Mouse (Mus musculus) v-Abl transformed pro-B cells (cell line): ENCODE measurements around the gene Nfib.

Source experiments
- in situ Hi-C, 2 experiments: fragments of 400-800 bp; cut with MboI; formaldehyde crosslinking; loops; one replicate each; pipeline ENCODE4 v1.15.1; 2025; ENCODE audit not compliant: unreplicated experiment in 2 of 2

The Nfib gene

DNA sequence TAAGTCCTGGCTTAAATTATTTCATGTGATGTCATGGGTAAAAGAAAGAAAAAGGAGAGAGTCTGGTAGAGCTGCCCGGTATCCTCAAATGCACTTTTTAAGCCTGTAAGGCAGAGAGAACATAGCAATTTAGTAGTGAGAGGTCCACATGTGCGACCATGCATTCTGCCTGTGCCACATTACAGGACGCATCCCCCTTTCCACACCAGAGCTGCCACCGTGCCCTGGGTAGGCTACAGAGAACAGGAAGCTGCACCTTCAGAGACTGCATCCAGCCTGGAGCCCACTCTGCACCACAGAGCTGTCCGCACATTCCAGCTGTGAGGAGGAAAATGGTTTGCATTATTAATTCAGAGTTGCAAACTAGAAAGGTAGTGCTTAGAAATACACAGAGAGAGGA, 331.0 kb downstream of the Nfib start:
- in situ Hi-C loops: no loop called here

DNA sequence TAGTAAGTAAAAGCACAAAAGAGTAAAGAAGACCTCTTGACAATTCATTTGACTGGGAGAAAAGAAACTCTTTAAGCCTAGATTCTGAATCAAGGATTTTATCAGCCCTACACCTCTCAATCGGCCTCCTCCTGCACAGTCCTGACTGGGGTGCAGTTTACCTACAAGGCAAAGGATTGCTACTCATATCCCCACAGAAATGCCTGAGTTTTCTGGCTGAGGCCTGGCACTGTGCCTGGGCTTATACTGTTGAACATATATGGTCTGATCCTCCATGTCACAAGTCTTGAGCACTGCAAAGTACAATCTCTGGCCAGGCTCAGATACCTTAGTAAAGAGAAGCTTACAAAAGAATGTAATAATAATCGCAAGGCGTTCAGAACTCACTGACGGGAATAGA, 333.3 kb downstream of the Nfib start:
- in situ Hi-C loops: no loop called here

DNA sequence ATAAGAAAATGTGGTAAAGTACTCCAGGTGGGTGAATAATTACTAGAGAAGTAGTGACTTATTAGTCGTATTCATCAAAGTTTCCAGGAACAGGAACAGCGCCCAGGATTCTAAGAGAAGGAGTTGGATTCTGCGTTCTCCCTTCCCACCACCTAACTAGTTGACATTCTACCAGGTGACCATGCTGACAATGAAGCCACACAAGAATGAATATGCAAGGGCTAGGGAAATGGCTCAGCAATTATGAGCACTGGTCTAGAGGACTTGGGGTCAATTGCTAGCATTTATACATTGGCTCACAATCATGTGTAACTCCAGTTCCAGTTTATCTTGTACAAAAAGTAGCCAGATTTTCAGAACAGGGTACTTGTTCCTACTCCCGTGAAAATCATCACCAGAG, 334.1 kb downstream of the Nfib start:
- in situ Hi-C loops: no loop called here

DNA sequence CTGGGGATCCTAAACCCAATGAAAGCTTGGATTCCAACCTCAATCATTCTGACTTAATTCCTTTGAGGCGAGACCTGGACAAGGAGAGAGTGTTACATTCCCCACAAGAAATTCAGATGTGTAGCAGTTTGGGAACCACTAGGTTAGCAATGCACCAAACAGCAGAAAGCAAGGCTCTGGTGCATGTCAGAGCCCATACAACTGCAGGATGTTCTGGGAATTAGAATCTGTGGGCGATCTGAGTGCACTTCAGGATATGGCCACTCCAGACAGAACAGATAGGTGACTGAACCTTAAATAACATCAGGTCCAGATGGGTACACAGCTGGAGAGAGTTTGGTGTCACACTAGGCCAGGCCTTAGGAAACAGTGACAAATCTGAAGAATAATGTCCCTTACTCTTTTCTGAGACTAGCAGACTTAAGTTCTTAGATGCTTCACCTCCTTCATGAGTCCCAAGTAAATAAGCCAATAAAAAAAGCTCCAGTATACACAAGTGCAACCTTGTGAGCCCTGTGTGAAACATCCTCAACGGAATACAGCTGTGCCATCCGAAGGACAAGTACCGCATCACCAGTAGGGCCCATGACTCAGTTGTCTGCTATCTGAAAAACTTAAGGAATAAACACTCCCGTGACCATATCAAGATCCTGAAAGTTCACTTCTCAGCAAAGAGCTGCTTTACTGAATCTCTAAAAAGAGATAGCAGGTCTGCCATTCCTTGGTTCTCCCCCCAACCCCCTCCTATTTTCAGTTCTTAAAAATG, 336.4 kb downstream of the Nfib start:
- in situ Hi-C loops: no loop called here

DNA sequence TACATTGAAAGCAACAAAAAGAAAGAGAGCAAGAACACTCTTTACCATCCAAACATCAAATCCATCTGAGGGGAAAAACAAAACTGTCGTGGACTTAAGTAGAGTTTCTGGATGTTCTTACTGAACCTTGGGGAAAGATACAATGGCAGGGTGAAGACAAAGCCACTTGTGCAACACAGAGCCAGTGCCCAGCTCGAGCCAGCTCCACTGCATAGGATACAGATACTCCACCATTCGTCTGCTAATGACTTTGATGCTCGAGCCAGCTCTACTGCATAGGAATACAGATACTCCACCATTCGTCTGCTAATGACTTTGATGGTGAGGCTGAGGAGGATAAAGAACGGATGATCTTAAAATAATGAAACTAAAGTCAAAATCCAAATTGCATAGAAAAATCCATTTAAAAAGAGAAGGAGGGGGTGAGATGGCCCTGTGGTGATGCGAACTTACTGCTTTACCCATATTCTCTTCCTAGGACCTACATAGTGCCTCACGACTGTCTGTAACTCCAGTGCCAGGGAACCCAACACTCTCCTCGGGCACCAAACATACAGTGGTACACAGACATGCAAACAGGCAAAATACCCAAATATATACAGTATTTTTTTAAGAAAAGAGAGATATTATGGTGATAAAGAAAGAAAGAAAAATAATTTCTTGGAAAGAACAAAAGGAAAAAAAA, 337.3 kb downstream of the Nfib start:
- in situ Hi-C loops: no loop called here

DNA sequence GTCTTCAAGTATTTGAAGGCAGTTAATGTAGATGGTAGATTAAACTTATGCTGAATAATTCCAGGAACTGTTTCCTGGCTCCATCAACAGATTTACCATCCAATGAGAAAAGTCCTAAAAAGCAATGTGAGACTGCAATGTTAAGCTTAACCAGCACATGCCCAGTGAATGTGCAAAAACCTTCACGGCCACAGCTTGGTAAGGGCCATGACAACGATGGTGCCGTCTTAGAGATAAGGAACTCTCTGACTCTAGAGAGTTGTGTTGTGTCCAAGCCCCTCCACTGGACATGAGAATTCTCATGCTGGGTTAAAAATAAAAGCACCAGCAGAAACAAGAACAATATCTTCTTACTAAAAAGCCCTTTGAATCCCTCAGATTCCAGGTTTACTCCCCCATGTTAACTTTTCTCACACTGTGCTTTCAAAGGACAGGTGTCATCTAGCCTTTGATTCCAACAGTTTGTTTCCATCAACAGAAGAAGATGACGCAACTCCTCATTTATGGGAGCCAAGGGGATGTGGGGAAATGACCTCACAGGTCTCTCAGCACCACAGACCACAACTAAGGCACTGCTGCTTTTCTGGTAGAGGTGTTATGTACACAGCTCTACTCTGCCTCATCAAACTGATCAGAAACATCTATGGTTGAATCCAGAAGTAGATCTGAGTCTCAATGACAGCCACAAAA, 340.7 kb downstream of the Nfib start:
- in situ Hi-C loops: no loop called here

DNA sequence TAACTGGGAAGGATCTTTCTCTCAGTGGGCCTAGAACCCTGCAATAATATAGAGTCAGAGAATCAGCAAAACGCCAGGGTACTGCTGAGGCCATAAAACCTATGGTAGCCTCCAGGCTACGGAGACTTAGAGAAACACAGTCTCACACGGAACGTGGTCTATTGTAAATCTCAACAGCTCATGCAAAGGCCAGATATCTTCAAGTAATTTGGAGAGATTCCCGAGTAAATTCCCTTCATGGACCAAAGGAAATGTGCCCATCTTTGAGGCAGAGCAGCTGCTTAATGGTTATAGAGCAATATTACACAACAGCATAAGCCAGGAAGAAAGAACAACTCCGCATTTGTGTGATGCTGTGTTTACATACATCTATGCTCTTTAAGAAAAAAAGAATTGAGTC, 341.6 kb downstream of the Nfib start:
- in situ Hi-C loops: no loop called here

DNA sequence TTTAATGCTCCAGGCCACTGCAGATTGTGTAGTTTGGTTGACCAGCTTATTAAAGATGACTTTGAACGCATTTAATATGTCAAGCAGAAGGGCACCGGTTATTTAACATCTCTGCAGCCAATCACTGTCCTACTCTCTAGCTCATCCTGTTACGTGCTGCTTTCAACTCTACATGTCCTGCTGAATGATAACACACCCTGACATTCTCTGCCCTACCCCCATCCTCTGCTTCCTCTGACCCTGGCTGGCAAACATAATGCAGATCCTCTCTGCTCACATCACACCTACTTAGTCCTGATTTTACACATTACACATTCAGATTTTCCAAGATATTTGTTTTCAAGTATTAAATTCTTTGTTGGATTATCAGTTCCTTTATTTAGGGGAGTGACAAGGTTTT, 343.3 kb downstream of the Nfib start:
- in situ Hi-C loops: no loop called here

DNA sequence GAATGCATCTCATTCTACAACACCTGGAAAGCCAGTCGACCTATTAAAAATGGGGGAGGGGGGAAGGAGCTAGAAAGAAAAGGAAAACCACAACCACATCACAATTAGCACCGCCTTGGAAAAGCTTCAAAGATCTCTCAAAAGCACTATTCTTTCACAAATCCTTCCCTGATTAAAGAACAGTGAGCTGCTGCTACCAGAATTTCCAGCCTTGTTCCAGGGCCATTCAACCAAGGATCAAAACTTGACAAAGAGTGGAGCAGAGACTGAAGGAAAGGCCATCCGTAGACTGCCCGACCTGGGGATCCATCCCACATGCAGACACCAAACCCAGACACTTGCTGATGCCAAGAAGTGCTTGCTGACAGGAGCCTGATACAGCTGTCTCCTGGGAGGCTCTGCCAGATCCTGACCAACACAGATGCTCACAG, 345.5 kb downstream of the Nfib start:
- in situ Hi-C loops: no loop called here

DNA sequence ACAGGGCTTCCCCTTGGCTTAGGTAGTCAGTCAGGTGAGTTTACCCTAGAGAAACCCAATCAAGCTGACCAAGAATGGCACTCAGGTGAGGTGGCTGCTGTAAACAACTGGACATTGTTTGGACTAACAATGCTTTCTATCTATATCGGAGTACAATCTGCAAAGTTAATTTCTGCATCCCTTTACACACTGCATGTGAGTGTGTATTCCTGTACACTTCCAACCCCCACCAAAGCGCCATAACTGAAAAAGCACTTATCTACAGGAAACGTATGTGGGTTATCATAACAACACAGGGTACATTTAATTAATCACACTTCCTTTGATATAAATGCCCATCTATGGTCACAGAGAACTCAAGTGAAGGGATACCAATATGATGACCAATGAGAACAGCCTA, 346.4 kb downstream of the Nfib start:
- in situ Hi-C loops: no loop called here

DNA sequence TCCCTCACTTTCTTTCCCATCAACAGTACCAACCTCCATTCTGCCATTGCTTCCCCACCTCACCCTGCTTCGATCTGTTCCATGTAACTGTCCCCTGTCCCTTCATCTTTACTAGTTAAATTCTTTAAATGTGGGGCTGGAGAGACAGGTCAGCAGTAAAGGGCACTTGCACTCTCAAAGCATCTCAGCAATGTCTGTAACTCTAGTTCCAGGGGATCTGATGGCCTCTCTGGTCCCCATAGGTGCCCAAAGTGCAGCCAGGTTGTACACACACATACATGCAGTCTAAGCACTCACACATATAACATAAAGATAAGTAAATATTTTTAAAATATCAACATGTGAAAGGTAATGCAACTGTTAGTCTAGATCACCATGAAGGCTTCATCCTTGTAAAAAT, 356.5 kb downstream of the Nfib start:
- in situ Hi-C loops: no loop called here

DNA sequence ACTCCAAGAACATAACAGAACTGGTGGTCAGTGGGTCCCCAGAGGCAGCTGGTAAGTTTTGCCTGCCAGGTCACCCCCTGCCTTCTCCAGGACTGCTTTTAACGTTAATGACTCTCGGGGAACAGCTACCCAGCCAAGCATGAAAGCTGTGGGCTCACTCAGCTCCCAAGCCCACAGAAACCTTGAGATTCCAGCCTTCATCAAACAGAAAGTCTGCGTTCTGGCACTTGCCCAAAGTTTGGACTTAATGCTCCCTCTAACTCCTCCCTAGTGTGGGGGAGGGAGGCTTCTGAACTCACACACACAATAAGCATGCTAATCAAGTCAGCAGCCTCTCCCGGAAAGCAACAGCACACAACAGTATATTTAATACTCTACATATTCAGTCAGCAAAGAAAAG, 360.8 kb downstream of the Nfib start:
- in situ Hi-C loops: no loop called here

DNA sequence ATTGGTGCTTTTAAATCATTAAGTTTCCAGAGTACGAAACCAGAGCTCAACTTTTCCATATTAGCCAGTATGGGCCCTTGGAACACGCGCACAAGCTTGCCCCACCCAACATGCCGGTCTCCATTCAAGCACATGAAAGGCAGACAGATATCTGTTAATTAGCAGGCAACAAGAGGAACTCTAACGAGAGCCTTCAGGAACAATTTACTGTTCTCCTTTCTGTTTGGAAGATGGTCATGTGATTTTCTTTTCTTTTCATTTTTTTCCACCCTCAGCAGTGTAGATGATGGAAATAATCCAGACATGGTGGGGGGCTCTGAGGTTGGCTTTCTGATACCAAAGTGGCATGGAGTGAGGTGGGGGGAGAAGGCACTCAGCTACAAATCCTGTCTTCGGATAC, 361.3 kb downstream of the Nfib start:
- in situ Hi-C loops: no loop called here

DNA sequence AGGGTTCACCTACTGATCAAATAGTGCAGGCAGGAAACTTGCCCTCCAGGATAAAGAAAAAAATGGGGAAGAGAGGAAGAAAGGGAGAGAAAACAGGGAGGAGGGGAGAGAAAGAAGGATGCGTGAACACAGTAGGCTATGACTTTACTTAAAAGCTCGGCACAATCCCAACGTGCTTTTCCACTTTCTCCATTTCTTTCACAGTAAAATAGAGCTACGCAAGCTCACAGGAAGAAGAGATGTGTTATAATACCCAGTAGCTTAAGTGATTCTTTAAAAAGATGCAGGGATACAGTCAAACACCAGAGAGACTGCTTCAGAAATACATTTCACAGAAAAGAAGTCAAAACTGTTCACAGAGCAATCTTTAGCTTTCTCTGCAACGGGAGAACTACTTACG, 366.6 kb downstream of the Nfib start:
- in situ Hi-C loops: no loop called here

DNA sequence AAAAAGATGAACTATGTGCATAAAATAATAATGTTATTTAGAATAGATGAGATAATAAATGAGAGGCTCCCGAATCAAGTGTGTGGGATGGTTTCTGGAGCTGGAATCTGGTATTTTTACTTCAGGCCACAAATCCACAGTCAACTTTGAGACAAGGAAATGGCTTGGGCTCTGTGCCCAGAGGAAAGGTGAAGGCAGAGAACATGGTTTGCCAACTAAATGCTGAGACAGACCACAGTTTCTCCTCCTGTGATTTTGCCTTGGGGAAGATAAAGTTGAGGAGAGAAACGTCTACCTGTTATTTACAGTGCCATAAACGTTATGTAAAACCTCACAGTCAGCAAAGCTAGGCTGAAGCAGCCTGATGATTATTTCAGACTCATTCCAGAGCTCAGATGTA, 367.1 kb downstream of the Nfib start:
- in situ Hi-C loops: no loop called here

DNA sequence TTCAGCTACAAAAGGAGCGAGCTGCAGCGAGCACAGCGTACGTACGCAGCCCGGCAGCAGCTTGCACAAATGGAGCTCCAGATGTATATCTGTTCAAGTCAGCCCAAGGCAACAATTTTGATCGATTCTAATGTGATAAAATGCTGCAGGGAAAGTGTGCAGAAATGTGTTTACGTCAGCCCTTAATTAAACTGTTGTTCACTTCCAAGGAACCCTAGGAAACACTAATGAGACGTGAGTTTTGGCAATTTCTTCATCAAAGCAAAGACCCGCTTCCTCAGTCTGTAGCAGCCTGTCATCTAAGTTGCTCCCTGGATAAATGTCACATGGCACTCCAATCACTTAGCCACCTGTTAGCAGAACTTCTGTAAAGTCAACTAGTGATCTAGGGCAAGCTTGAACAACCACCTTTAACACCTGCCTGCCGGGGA, 368.6 kb downstream of the Nfib start:
- in situ Hi-C loops: no loop called here

DNA sequence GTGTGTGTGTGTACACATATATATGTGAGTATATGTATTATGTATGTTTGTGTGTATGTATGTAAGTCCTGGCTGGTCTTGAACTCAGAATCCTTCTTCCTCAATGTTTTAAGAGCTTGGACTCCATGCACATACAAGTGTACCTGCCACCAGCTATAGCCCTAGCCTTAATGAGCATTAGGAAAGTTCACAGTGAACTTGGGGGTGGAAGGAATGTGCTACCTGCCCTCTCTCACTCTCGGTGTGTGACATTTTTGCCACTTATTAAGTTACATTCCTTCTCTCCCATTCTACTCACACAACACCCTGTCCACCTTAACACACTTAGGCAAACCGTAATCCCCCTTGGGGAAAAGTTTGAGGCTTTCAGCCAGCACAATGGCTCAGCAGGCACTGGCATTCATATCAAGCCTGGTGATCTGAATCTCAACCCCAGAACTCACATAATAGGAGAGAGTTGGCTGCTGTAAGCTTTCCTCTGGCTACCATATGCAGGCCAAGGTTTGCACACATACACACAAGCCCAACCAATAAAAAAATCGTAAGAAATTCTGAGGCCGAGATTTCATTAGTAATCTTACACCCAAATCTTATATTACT, 370.2 kb downstream of the Nfib start:
- in situ Hi-C loops: no loop called here

DNA sequence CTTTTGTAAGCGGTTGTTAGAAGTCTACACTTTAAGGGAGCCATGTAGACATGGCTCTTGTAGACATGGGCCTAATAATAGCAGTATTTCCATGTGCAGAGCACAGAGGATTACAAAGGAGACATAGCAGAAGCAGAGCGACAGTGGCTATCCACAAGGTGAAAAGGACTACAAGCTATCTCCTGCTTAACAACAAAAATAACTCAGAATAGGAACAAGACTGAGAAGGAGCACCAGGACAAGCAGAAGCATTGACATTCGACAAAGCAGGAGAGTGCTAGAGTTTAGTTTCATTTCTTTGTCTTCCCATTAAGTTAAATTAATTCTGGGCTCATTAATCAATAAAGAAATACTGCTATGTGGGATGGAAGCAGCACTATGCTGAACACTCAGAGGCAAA, 372.1 kb downstream of the Nfib start:
- in situ Hi-C loops: no loop called here

DNA sequence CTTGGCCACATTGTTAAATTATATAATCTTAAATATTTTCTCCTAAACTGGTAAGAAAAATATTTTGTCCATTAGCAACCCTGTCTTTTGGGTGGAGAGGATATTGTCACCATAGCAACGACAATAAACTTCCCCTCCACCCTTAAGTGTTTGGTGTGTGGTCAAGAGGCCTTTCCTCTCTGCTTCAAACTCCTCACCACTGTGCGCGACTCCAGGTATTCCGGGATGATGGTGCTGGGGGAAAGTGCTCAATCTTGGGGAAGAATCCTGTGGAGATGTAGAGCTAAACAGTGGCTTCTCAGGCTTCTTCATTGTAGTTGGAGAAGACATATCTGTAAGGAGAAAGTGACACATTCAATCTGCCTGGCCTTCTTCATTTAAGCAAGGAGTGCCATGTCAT, 375.5 kb downstream of the Nfib start:
- in situ Hi-C loops: no loop called here

DNA sequence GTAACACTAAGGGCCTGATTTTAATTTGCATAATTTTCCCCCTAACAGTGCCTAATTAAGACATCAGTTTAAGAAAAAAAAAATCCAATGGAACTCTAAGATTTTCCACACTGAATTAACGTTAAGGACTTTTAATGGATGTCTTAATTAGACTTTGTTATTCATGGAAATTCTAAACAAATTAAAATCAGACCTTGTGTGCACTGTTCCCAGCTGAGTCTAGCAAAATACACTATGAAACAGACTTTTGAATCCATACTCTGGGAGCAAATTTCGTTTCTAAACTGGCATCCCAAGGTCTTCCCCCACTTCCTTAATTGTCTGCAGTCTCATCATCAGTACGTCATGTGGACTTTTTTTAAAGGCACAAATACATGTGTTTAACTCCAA, 379.4 kb downstream of the Nfib start:
- in situ Hi-C loops: no loop called here

DNA sequence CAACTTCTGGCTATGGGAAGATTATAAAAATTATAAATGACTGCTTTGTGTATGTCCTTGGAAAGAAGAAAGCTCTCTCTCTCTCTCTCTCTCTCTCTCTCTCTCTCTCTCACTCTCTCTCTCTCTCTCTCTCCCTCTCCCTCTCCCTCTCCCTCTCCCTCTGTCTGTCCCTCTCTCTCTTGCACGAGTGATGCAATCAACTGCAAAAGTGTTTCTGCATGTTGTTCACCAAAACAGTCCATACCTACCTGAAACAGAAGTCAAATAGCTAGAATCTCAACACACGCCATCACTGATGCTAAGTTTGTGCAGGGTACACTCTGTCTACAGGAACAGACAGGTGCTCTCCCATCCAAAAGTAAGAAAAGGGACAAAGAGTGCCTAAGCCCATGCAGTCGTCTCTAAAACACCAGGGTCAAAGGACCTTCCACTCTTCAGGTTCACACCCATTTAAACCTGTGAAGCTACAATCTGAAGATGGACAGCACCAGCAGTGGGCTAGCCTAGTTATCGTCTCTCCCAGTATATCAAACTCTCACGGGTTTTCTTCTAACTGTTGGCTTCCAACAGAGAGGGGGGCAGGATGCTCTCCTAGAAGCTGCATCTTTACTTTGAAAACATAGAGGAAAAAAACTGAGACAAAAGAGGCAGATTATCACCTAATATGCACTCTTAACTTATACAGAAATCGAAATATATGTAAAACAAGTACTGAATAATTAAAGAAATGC, 380.0 kb downstream of the Nfib start:
- in situ Hi-C loops: no loop called here
